Mouse (Mus musculus) hindbrain, postnatal 0 days (tissue): ENCODE results near the gene Cemip. TPM values are rescaled to one million over a fixed set of nuclear protein-coding genes. Genes with fewer than 3 reads are reported as not detected.

Experiments used
- ATAC-seq: fragments of 200-750 bp; cut with Nextera tagmentation; 2 replicates; pipeline ENCODE4 v1.8.0; 2017; ENCODE audit warnings: mild to moderate bottlenecking, moderate TSS enrichment, moderate library complexity
- DNase-seq: peaks from one replicate; pipeline ENCODE4 v3.0.0-alpha.2; 2015; ENCODE audit warnings: low spot score
- H3K27ac ChIP-seq: fragments of 300-500 bp; sonication (generic); 2 replicates; pipeline ENCODE4 v1.5.1; 2014; ENCODE audit warnings: mild to moderate bottlenecking
- H3K27me3 ChIP-seq: fragments of 300-500 bp; sonication (generic); 2 replicates; pipeline ENCODE4 v1.6.1; 2014; ENCODE audit warnings: low read length, mixed read lengths; ENCODE audit not compliant: insufficient read depth
- H3K36me3 ChIP-seq: fragments of 300-500 bp; sonication (generic); 2 replicates; pipeline ENCODE4 v1.6.1; 2014; ENCODE audit warnings: low read length, mixed read lengths; ENCODE audit not compliant: insufficient read depth
- H3K4me1 ChIP-seq: fragments of 300-500 bp; sonication (generic); 2 replicates; pipeline ENCODE4 v1.6.1; 2014; ENCODE audit warnings: antibody characterized with exemption, low read length, mixed read lengths; ENCODE audit not compliant: insufficient read depth
- H3K4me2 ChIP-seq: fragments of 300-500 bp; sonication (generic); 2 replicates; pipeline ENCODE4 v1.6.1; 2014; ENCODE audit warnings: low read depth, mild to moderate bottlenecking, low read length, moderate library complexity, mixed read lengths
- H3K4me3 ChIP-seq: fragments of 300-500 bp; sonication (generic); 2 replicates; pipeline ENCODE4 v1.5.1; 2014; ENCODE audit warnings: low read length
- H3K9ac ChIP-seq: fragments of 300-500 bp; sonication (generic); replicated peaks from 2 replicates; pipeline ENCODE4 v1.6.1; 2014; ENCODE audit warnings: mild to moderate bottlenecking, low read length, moderate library complexity, mixed read lengths
- H3K9me3 ChIP-seq: fragments of 300-500 bp; sonication (generic); 2 replicates; pipeline ENCODE4 v1.6.1; 2016; ENCODE audit warnings: low read length, mixed read lengths
- CTCF ChIP-seq: IDR thresholded peaks from 2 replicates; pipeline ENCODE4 v1.5.1; 2016; ENCODE audit warnings: antibody characterized with exemption, control low read depth, low read depth
- WGBS: fragments of 180-500 bp; shearing (Covaris S2); extraction: QIAGEN DNeasy Blood & Tissue Kit; methylation state at CpG from one replicate; pipeline ENCODE4 v1.1.7; 2014; 5-methylcytosine and 5-hydroxymethylcytosine counted together
- polyA plus RNA-seq: library from polyadenylated mRNA; unstranded; fragments of >200 nt; fragmentation: Nextera tagmentation; extraction: Ambion mirVana; gene quantifications from 2 replicates; pipeline ENCODE4 v1.2.1, GENCODE M21; 2015
- total RNA-seq: library from RNA; depleted of rRNA; stranded (reverse); fragments of >200 nt; gene quantifications from 2 replicates; pipeline ENCODE4 v1.2.3, GENCODE M21; 2014; rRNA removed

The Cemip gene
- total and polyA plus RNA-seq, 2 experiments from 2014 or later: 1.0 to 10.3 TPM

DNA sequence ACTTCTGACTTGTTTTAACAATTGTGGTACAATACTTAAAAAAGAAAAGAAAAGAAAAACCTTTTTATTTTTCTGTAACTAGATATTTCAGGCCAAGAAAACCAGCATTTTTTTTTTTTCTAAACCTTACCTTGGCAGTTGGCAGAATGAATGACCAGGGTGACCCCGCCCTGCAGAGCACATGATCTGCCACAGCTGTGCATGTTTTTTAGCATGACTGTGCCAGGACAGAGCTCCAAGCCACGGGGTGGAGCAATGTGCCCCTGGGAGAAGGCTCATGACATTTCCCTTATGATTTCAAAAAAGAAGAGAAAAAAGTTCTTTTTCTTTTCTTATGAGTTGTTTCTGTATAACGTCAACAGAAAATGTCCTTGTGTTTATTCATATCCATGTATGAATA lies 196.9 kb downstream of the Cemip start:
- no peaks in the 10 kb centered on the region for H3K9me3 ChIP-seq
- no peak overlapping the region for H3K9ac ChIP-seq
- peaks cover 12% of the 10 kb centered on the region for H3K4me1 ChIP-seq
- H3K27me3 ChIP-seq: no peaks in the 10 kb centered on the region
- 68% methylated on average over 3 of the region's 3 CpGs for WGBS
- H3K36me3 ChIP-seq: no peaks in the 10 kb centered on the region
- no peak overlapping the region for H3K4me2 ChIP-seq
- H3K4me3 ChIP-seq: no peak overlapping the region
- ATAC-seq (no peak), DNase-seq (no peak)
- TF ChIP-seq CTCF: no peak
- no peak overlapping the region for H3K27ac ChIP-seq

DNA sequence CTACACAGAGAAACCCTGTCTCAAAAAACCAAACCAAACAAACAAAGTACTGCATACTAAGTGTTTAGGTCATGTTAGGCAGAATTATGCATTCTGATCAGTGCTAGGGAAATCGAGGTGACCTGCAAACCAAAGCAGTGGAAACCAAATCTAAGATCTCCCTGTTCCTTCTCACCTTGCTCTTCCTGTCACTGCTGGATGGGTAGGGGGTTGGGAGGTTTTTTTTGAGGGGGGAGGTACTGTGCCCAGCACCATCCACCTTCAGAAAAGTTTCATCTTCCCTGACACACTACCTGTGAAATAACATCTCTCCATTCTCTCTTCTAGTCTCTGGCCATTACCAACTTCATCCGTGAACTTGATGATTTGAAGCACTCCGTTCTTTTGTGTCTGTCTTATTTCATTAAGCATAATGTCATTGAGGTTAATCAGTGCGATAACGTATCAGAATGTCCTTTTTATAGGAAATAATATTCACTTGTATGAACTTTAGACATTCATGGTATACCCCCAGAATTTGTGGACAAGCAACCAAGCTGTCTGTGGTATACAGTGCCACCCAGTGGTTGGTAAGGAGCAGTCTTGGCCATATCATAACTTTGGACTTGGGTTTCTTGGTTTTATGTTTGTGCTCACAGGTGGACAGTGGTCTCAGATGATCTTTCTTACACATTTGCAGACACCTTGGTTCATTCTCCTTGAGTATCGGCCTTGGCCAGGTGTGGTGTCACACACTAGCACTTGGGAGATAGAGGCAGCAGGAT lies 199.8 kb downstream of the Cemip start:
- no peaks in the 10 kb centered on the region for H3K9me3 ChIP-seq
- 94% methylated on average over 6 of the region's 6 CpGs for WGBS
- peaks cover 13% of the 10 kb centered on the region for H3K4me1 ChIP-seq
- no peaks in the 10 kb centered on the region for H3K36me3 ChIP-seq
- H3K27ac ChIP-seq: no peak overlapping the region
- DNase-seq (peak; percentile 45), ATAC-seq (no peak)
- no peak overlapping the region for H3K4me3 ChIP-seq
- TF ChIP-seq CTCF: peak; percentile 67
- H3K4me2 ChIP-seq: no peak overlapping the region
- no peak overlapping the region for H3K9ac ChIP-seq
- no peaks in the 10 kb centered on the region for H3K27me3 ChIP-seq

DNA sequence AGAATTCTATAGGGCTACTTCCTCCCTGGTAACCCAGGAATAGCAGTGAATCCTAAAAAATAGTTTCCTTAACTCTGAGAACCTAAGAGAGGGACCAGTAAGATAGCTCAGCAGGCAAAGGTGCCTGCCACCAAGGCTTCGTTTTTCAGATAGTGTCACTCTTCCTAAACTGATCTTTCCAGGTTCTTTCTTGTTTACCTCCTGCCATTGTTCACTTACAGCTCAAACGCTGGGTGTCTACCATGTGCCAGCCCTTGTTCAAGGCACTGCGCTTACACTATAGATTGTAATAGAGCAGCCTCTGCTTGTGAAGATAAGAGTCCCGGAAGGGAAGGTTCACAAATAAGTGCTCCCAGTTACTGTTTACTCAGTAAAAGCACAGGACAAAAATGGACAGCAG lies 200.5 kb downstream of the Cemip start:
- H3K27ac ChIP-seq: no peak overlapping the region
- H3K9me3 ChIP-seq: no peaks in the 10 kb centered on the region
- H3K36me3 ChIP-seq: no peaks in the 10 kb centered on the region
- 96% methylated on average over 4 of the region's 4 CpGs for WGBS
- H3K4me3 ChIP-seq: no peak overlapping the region
- no peaks in the 10 kb centered on the region for H3K27me3 ChIP-seq
- ATAC-seq: no peak
- DNase-seq: no peak
- no peak for TF ChIP-seq CTCF
- H3K4me2 ChIP-seq: no peak overlapping the region
- H3K4me1 ChIP-seq: peaks cover 20% of the 10 kb centered on the region
- H3K9ac ChIP-seq: no peak overlapping the region

DNA sequence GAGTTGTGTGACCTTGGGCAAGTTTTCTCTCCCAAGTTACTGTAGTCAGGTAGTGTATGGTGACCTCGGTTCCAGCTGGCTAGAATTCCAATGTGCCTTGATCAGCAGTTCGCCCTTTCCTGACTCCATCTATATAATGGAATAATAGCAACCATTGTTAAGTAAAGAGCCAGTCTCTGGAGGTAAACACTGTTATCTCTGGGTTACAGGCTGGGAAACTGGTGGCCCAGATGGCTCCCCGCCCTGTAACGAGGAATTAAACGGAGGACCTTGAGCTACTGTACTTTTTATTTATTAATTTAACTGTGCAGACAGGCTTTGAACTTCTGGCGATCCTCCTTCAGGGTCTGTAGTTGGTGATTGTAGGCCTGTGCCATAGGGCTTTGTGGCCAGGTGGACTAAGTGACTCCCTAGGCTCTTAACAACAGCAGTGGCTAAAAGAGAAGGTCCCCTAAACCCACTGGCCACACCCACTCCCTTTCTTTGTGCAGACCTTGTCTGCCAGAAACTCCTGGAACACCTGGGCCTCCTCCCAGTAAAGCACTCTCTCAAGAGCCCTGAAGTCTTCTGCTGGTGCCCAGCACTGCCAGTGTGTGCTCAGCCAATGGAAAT lies 201.3 kb downstream of the Cemip start:
- H3K27me3 ChIP-seq: no peaks in the 10 kb centered on the region
- peak overlapping the region; percentile 82 for H3K4me3 ChIP-seq
- no peak for DNase-seq
- 43% methylated on average over 6 of the region's 6 CpGs for WGBS
- ATAC-seq: no peak
- TF ChIP-seq CTCF: no peak
- peaks cover 22% of the 10 kb centered on the region for H3K4me1 ChIP-seq
- H3K9me3 ChIP-seq: no peaks in the 10 kb centered on the region
- H3K36me3 ChIP-seq: no peaks in the 10 kb centered on the region
- H3K9ac ChIP-seq: peak overlapping the region; percentile 83; the same call in 1 of the 2 replicates
- H3K4me2 ChIP-seq: peak overlapping the region; percentile 72
- H3K27ac ChIP-seq: peak overlapping the region; percentile 94

DNA sequence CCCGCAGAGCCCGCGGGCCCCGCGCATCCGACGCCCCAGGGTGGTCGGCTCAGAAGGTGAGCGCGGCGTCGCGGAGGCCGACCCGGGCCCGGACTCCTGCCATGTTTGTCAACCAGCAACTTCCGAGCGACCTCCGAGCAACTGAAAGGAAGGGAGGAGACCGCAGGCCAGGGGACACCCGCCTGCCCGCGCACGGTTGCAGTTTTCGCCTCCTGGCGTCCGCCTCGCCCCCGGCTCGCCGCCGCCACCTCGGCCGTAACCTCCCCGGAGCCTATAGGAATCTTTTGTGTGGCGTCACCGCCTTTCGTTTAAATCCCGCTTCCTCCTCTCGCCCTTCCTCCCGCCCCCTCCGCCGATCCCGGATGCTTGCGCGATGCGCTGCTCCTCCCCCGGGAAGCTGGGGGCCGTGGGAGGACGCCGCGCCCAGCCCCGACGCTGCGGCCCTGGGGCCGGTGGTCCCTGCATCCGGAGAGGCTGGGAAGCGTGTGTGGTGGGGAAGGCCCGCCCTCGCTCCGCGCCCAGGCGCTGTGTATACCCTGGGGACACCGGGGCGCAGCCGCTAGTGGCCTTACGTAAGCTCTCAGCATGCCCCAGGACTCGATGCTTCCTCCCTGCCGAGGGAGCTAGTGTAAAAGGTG lies 202.2 kb downstream of the Cemip start, which contains the start of the genes Tlnrd1 and Mesd:
TSS of gene Tlnrd1 (minus strand) at position 285 of the 638 bp plus-strand sequence.
TSS of gene Mesd (plus strand) at position 446 of the 638 bp plus-strand sequence.
- ATAC-seq: peak; percentile 83

DNA sequence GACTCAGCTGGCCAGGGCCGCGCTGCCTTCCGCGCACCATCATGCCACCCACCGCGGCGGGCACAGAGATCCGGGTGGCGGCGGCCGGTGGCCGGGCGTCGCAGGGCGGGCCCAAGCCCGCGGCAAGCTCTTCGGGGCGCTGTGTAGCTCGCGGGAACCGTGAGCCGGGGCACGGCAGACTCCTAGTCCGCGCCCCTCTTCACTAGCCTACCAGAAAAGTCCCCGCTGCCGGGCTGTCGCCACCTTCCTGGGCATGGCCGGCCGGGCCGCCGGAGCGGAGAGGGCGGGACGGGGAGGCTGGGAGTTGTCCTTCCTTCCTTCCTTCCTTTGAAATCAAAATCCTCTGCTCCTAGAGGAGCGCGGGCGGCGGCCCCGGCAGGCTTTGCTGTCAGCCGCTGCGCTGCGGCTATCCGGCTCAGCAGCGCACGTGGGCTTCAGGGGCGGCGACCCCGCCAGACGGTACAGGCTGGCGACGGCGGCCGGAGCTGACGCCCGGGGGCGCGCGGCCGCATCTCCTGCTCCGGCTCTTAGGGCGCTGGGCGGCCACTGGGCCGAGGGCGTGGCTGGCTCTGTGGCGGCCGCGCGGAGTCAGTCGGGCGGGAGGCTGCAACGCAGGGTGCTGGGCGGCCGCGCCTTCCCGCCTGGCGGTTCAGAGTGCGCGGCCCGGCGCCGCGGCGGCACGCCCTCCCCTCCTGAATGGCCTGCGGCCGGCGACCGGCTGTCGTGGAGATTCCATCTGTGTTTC lies 202.9 kb downstream of the Cemip start:
- Histone ChIP-seq H3K9ac (peak overlapping the region; percentile 83), H3K27me3 (no peaks in the 10 kb centered on the region), H3K4me1 (peaks cover 29% of the 10 kb centered on the region), H3K27ac (peak overlapping the region; percentile 94), H3K36me3 (no peaks in the 10 kb centered on the region), H3K4me3 (peak overlapping the region; percentile 82), H3K9me3 (no peaks in the 10 kb centered on the region), H3K4me2 (peak overlapping the region; percentile 72)
- DNase-seq (peak; percentile 77), ATAC-seq (peak; percentile 72)
- TF ChIP-seq CTCF: no peak
- under 1% methylated on average over 61 of the region's 91 CpGs for WGBS

More for the DNA sequence above, 202.2 kb downstream of the Cemip start, which contains the start of the genes Tlnrd1 and Mesd:
- H3K36me3 ChIP-seq: no peaks in the 10 kb centered on the region
- H3K4me3 ChIP-seq: peak within 1 kb of the TSS; percentile 82
- no peaks in the 10 kb centered on the region for H3K9me3 ChIP-seq
- H3K4me2 ChIP-seq: peak within 1 kb of the TSS; percentile 72
- DNase-seq: peak; percentile 93
- H3K4me1 ChIP-seq: peaks cover 29% of the 10 kb centered on the region
- WGBS: under 1% methylated on average over 66 of the region's 69 CpGs
- H3K9ac ChIP-seq: peak within 1 kb of the TSS; percentile 83
- no peak for TF ChIP-seq CTCF
- H3K27me3 ChIP-seq: no peaks in the 10 kb centered on the region
- H3K27ac ChIP-seq: peak within 1 kb of the TSS; percentile 94

Other genes starting within 250 kb of the Cemip start
- gene Tlnrd1, start 202.2 kb downstream of the Cemip start, total RNA-seq: 54.0 and 65.7 TPM in 2 replicates
- gene Tlnrd1, start 202.2 kb downstream of the Cemip start, polyA plus RNA-seq: 8.7 and 9.1 TPM in 2 replicates
- gene Mesd, start 202.0 kb downstream of the Cemip start, total RNA-seq: 20.4 and 24.4 TPM in 2 replicates
- 83.8 and 86.5 TPM in 2 replicates for gene Mesd, start 202.0 kb downstream of the Cemip start, polyA plus RNA-seq
- gene Abhd17c, start 65.4 kb upstream of the Cemip start, total RNA-seq: 88.7 and 89.7 TPM in 2 replicates
- gene Abhd17c, start 65.4 kb upstream of the Cemip start, polyA plus RNA-seq: 62.6 and 67.4 TPM in 2 replicates